Mouse (Mus musculus) lung, adult 18-20 months (tissue): ENCODE measurements around the gene Lcn11.

Experiments used
- DNase-seq, 2 experiments: peaks; one replicate each; pipeline ENCODE4 v3.0.0; 2022; ENCODE audit warnings: mixed read lengths in 2 of 2

Lcn11 gene

DNA sequence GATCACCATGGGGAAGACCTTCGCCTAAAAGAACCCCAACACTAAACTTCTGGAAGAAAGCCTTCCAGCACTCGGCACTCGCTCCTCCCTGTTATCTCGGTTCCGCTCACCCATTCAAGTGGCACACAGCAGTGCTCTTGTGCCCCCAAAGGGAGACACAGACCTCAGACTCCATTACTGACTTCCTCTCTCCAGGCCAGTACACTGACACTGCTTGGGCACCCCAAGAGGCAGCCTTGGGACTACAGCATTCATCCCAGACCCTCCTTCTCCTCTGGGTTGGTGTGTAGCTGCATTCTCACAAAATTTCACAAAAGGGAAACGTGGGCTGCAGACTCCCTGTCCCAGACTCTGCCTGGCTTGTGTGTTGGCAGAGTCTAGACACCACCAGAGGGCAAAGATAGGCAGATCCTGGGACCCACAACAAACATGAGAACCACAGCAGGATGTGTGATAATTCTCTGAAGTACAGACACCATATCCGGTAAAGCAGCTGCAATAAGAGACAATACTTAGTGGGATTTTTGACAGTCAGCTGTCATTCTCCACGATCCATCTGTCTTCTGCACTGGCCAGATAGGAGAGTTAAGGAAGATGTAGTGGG lies 51.6 kb downstream of the Lcn11 start:
- DNase-seq: no peak
